Mouse (Mus musculus) lung, postnatal 36 days (tissue): ENCODE results near the gene Ccser1.
A peak's percentile ranks its signal among the peaks of the same experiment; 100 is the strongest.

ENCODE experiments used
- DNase-seq: peaks from one replicate; pipeline ENCODE4 v3.0.0; 2022; ENCODE audit warnings: mixed read lengths

Ccser1 gene

GRCm38 (mm10) chr6:61471371-61472152 lies 291.4 kb downstream of the Ccser1 start:
- no peak for DNase-seq

- DNase-seq: no peak
Observed at GRCm38 (mm10) chr6:61485336-61485735, 305.2 kb downstream of the Ccser1 start.

GRCm38 (mm10) chr6:61491979-61492821 lies 312.1 kb downstream of the Ccser1 start:
- no peak for DNase-seq

- no peak for DNase-seq
Observed at GRCm38 (mm10) chr6:61493386-61493785, 313.3 kb downstream of the Ccser1 start.

- DNase-seq: no peak
Observed at GRCm38 (mm10) chr6:61515310-61515709, 335.2 kb downstream of the Ccser1 start.

GRCm38 (mm10) chr6:61521587-61521986 lies 341.5 kb downstream of the Ccser1 start:
- DNase-seq: no peak

- no peak for DNase-seq
Observed at GRCm38 (mm10) chr6:61522108-61522507, 342.0 kb downstream of the Ccser1 start.

- DNase-seq: peak; percentile 29
Observed at GRCm38 (mm10) chr6:61523748-61524493, 343.8 kb downstream of the Ccser1 start.

- no peak for DNase-seq
Observed at GRCm38 (mm10) chr6:61540732-61541131, 360.6 kb downstream of the Ccser1 start.

GRCm38 (mm10) chr6:61543459-61544044 lies 363.4 kb downstream of the Ccser1 start:
- no peak for DNase-seq

GRCm38 (mm10) chr6:61567551-61567950 lies 387.4 kb downstream of the Ccser1 start:
- no peak for DNase-seq

GRCm38 (mm10) chr6:61567967-61568366 lies 387.8 kb downstream of the Ccser1 start:
- DNase-seq: no peak

- no peak for DNase-seq
Observed at GRCm38 (mm10) chr6:61581696-61582095, 401.6 kb downstream of the Ccser1 start.

GRCm38 (mm10) chr6:61588999-61589398 lies 408.9 kb downstream of the Ccser1 start:
- no peak for DNase-seq

GRCm38 (mm10) chr6:61601911-61602310 lies 421.8 kb downstream of the Ccser1 start:
- DNase-seq: no peak

GRCm38 (mm10) chr6:61614920-61615319 lies 434.8 kb downstream of the Ccser1 start:
- DNase-seq: no peak

- peak; percentile 18 for DNase-seq
Observed at GRCm38 (mm10) chr6:61621707-61622106, 441.6 kb downstream of the Ccser1 start.

GRCm38 (mm10) chr6:61661414-61661813 lies 481.3 kb downstream of the Ccser1 start:
- DNase-seq: peak; percentile 66

- no peak for DNase-seq
Observed at GRCm38 (mm10) chr6:61664572-61664971, 484.4 kb downstream of the Ccser1 start.

GRCm38 (mm10) chr6:61687002-61687401 lies 506.9 kb downstream of the Ccser1 start:
- DNase-seq: peak; percentile 26

GRCm38 (mm10) chr6:61703003-61703402 lies 522.9 kb downstream of the Ccser1 start:
- DNase-seq: no peak

- DNase-seq: no peak
Observed at GRCm38 (mm10) chr6:61721220-61721619, 541.1 kb downstream of the Ccser1 start.

- no peak for DNase-seq
Observed at GRCm38 (mm10) chr6:61729065-61729464, 548.9 kb downstream of the Ccser1 start.
